Mouse (Mus musculus): Measurements from ENCODE around the gene Pramel6.

GRCm38 (mm10) chr2:87515457-87516060 is 9.2 kb downstream of the Pramel6 start:
- TF ChIP-seq CTCF (IDR thresholded peaks at IDR 0.05; ENCODE audit: control insufficient read depth, insufficient read depth, low read length) (no peak), POLR2A (IDR thresholded peaks at IDR 0.05; ENCODE audit: borderline replicate concordance, control insufficient read depth, low read depth, low read length) (no peak)
